Mouse (Mus musculus): ENCODE results near the gene Pih1d3.

Gene Pih1d3

GRCm38 (mm10) chr1:31222564-31222963, at the start of gene Pih1d3, which contains the start of gene 4931428L18Rik:
TSS of gene Pih1d3 (plus strand) at chr1:31222838.
TSS of gene 4931428L18Rik (minus strand) at chr1:31222684.
- in situ Hi-C loops (cut with MboI; ENCODE audit: low sequenced_read_pairs): no loop called here

- in situ Hi-C loops (cut with MboI; ENCODE audit: low sequenced_read_pairs): no loop called here
Measured at GRCm38 (mm10) chr1:31175401-31175800, 47.2 kb upstream of the Pih1d3 start.

GRCm38 (mm10) chr1:31176101-31176500, 46.5 kb upstream of the Pih1d3 start, which contains the start of gene Lgsn:
TSS of gene Lgsn (plus strand) at chr1:31176401.
- in situ Hi-C loops (cut with MboI; ENCODE audit: low sequenced_read_pairs): no loop called here

- in situ Hi-C loops (cut with MboI; ENCODE audit: low sequenced_read_pairs): no loop called here
Measured at GRCm38 (mm10) chr1:31178264-31178663, 44.4 kb upstream of the Pih1d3 start.

GRCm38 (mm10) chr1:31190237-31190866, 32.3 kb upstream of the Pih1d3 start:
- in situ Hi-C loops (cut with MboI; ENCODE audit: low sequenced_read_pairs): no loop called here

GRCm38 (mm10) chr1:31195633-31196032, 27.0 kb upstream of the Pih1d3 start:
- in situ Hi-C loops (cut with MboI; ENCODE audit: low sequenced_read_pairs): no loop called here

- in situ Hi-C loops (cut with MboI; ENCODE audit: low sequenced_read_pairs): no loop called here
Measured at GRCm38 (mm10) chr1:31196959-31197358, 25.7 kb upstream of the Pih1d3 start.

- in situ Hi-C loops (cut with MboI; ENCODE audit: low sequenced_read_pairs): no loop called here
Measured at GRCm38 (mm10) chr1:31203771-31204170, 18.9 kb upstream of the Pih1d3 start.

GRCm38 (mm10) chr1:31205346-31205745, 17.3 kb upstream of the Pih1d3 start:
- in situ Hi-C loops (cut with MboI; ENCODE audit: low sequenced_read_pairs): no loop called here

GRCm38 (mm10) chr1:31205770-31206169, 16.9 kb upstream of the Pih1d3 start:
- in situ Hi-C loops (cut with MboI; ENCODE audit: low sequenced_read_pairs): no loop called here

GRCm38 (mm10) chr1:31210144-31210543, 12.5 kb upstream of the Pih1d3 start:
- in situ Hi-C loops (cut with MboI; ENCODE audit: low sequenced_read_pairs): no loop called here

GRCm38 (mm10) chr1:31214831-31215230, 7.8 kb upstream of the Pih1d3 start:
- in situ Hi-C loops (cut with MboI; ENCODE audit: low sequenced_read_pairs): no loop called here

- in situ Hi-C loops (cut with MboI; ENCODE audit: low sequenced_read_pairs): no loop called here
Measured at GRCm38 (mm10) chr1:31220599-31221250, 1.9 kb upstream of the Pih1d3 start.

GRCm38 (mm10) chr1:31233319-31234036, 10.8 kb downstream of the Pih1d3 start:
- in situ Hi-C loops (cut with MboI; ENCODE audit: low sequenced_read_pairs): no loop called here

GRCm38 (mm10) chr1:31260218-31260923, 37.7 kb downstream of the Pih1d3 start:
- in situ Hi-C loops (cut with MboI; ENCODE audit: low sequenced_read_pairs): no loop called here

Data from CH12F3 (cell line).